Mouse (Mus musculus): ENCODE data around the gene Etv6. TPM values are rescaled to one million over a fixed set of nuclear protein-coding genes. Genes with fewer than 3 reads are reported as not detected.
A peak's percentile ranks its signal among the peaks of the same experiment; 100 is the strongest.

Etv6 gene
- polyA plus RNA-seq, 1 experiment from 2014 or later, result 20.0 TPM

GRCm38 (mm10) chr6:134122945-134123344 lies 87.4 kb downstream of the Etv6 start:
- Histone ChIP-seq H3K4me1 (ENCODE audit: control insufficient read depth, insufficient read depth, low read length) (peaks cover 7% of the 10 kb centered on the region; the same call in 1 of the 2 replicates), H3K27ac (replicated peaks; ENCODE audit: low read depth, low read length) (no peak overlapping the region), H3K9me3 (ENCODE audit: control insufficient read depth, low read length) (no peaks in the 10 kb centered on the region), H3K36me3 (ENCODE audit: control insufficient read depth, insufficient read depth, low read length) (no peaks in the 10 kb centered on the region), H3K4me3 (ENCODE audit: low read depth, low read length) (no peak overlapping the region), H3K4me2 (ENCODE audit: low read depth, severe bottlenecking) (no peak overlapping the region), H3K27me3 (ENCODE audit: control insufficient read depth, insufficient read depth, low read length) (no peaks in the 10 kb centered on the region), H3K9ac (ENCODE audit: low read length) (no peak overlapping the region)
- 92% methylated on average over 5 of the region's 5 CpGs for WGBS
- no peak for DNase-seq (ENCODE audit: low spot score)
- no peak for ATAC-seq (ENCODE audit: insufficient number of reproducible peaks, low FRiP score, low TSS enrichment, low read depth)

DNA sequence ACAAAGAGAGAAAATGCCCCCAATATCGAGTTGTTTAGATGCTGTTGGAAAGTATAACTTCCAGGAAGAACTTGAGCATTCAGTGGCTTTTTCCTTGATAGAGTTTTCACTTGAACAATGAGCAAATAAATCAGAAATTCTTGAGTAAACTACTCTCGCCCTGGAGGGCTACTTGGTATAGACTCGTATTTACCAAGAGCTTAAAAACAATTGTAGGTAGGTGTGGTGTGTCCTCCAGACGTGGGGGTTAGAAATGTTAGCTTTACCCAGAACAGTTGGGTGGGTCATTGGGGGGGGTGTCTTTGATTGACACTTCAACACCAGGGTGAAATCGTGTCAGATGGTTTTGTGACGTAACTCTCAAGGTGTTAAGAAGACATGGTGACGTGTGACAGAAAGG lies 88.0 kb downstream of the Etv6 start:
- ATAC-seq (ENCODE audit: insufficient number of reproducible peaks, low FRiP score, low TSS enrichment, low read depth), result no peak
- no peak overlapping the region for H3K9ac ChIP-seq (ENCODE audit: low read length)
- H3K4me2 ChIP-seq (ENCODE audit: low read depth, severe bottlenecking), result no peak overlapping the region
- H3K27ac ChIP-seq (replicated peaks; ENCODE audit: low read depth, low read length), result no peak overlapping the region
- WGBS, result 86% methylated on average over 7 of the region's 7 CpGs
- H3K4me1 ChIP-seq (ENCODE audit: control insufficient read depth, insufficient read depth, low read length), result peaks cover 8% of the 10 kb centered on the region; the same call in 1 of the 2 replicates
- no peaks in the 10 kb centered on the region for H3K36me3 ChIP-seq (ENCODE audit: control insufficient read depth, insufficient read depth, low read length)
- H3K27me3 ChIP-seq (ENCODE audit: control insufficient read depth, insufficient read depth, low read length), result no peaks in the 10 kb centered on the region
- no peak overlapping the region for H3K4me3 ChIP-seq (ENCODE audit: low read depth, low read length)
- no peak for DNase-seq (ENCODE audit: low spot score)
- H3K9me3 ChIP-seq (ENCODE audit: control insufficient read depth, low read length), result no peaks in the 10 kb centered on the region

GRCm38 (mm10) chr6:134124256-134124655 lies 88.8 kb downstream of the Etv6 start:
- Histone ChIP-seq H3K36me3 (ENCODE audit: control insufficient read depth, insufficient read depth, low read length) (peaks cover 1% of the 10 kb centered on the region; the same call in 1 of the 2 replicates), H3K27ac (replicated peaks; ENCODE audit: low read depth, low read length) (no peak overlapping the region), H3K27me3 (ENCODE audit: control insufficient read depth, insufficient read depth, low read length) (no peaks in the 10 kb centered on the region), H3K9me3 (ENCODE audit: control insufficient read depth, low read length) (peaks cover under 1% of the 10 kb centered on the region; the same call in 1 of the 2 replicates), H3K4me1 (ENCODE audit: control insufficient read depth, insufficient read depth, low read length) (peaks cover 4% of the 10 kb centered on the region; the same call in 1 of the 2 replicates), H3K9ac (ENCODE audit: low read length) (no peak overlapping the region), H3K4me3 (ENCODE audit: low read depth, low read length) (no peak overlapping the region), H3K4me2 (ENCODE audit: low read depth, severe bottlenecking) (no peak overlapping the region)
- WGBS, result 91% methylated on average over 10 of the region's 10 CpGs
- no peak for ATAC-seq (ENCODE audit: insufficient number of reproducible peaks, low FRiP score, low TSS enrichment, low read depth)
- no peak for DNase-seq (ENCODE audit: low spot score)

DNA sequence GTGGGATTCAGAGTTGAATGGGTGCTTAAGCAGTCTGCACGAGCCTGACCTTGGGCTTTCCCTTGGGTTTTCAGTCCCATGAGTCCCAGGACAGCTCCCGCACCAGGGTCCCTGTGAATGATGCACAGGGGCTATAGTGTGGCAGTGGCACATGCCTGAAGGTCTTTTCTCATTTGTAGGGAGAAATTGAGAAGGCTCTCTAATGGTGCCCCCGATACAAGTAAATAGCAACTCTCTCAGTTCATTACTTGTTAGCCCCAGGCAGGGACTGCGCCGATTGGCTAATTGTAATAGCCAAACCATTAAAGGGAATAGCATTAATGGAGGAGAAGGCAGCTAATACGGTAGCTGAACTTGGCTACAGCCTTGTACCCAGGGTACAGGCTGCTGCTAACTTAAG lies 92.5 kb downstream of the Etv6 start:
- Histone ChIP-seq H3K4me1 (ENCODE audit: control insufficient read depth, insufficient read depth, low read length) (0 out of 2 replicates have a peak, but pooled peaks cover 2% of the 10 kb centered on the region), H3K27ac (replicated peaks; ENCODE audit: low read depth, low read length) (no peak overlapping the region), H3K4me3 (ENCODE audit: low read depth, low read length) (no peak overlapping the region), H3K36me3 (ENCODE audit: control insufficient read depth, insufficient read depth, low read length) (peaks cover 3% of the 10 kb centered on the region; the same call in 1 of the 2 replicates), H3K4me2 (ENCODE audit: low read depth, severe bottlenecking) (no peak overlapping the region), H3K9me3 (ENCODE audit: control insufficient read depth, low read length) (peaks cover 3% of the 10 kb centered on the region; the same call in 1 of the 2 replicates), H3K27me3 (ENCODE audit: control insufficient read depth, insufficient read depth, low read length) (no peaks in the 10 kb centered on the region), H3K9ac (ENCODE audit: low read length) (no peak overlapping the region)
- 53% methylated on average over 6 of the region's 6 CpGs for WGBS
- no peak for ATAC-seq (ENCODE audit: insufficient number of reproducible peaks, low FRiP score, low TSS enrichment, low read depth)
- peak; percentile 33 for DNase-seq (ENCODE audit: low spot score)

GRCm38 (mm10) chr6:134128594-134128993 lies 93.1 kb downstream of the Etv6 start:
- ATAC-seq (ENCODE audit: insufficient number of reproducible peaks, low FRiP score, low TSS enrichment, low read depth) (no peak), DNase-seq (ENCODE audit: low spot score) (no peak)
- Histone ChIP-seq H3K36me3 (ENCODE audit: control insufficient read depth, insufficient read depth, low read length) (peaks cover 3% of the 10 kb centered on the region; the same call in 1 of the 2 replicates), H3K27me3 (ENCODE audit: control insufficient read depth, insufficient read depth, low read length) (no peaks in the 10 kb centered on the region), H3K27ac (replicated peaks; ENCODE audit: low read depth, low read length) (no peak overlapping the region; the same call in 1 of the 2 replicates), H3K4me2 (ENCODE audit: low read depth, severe bottlenecking) (no peak overlapping the region), H3K9ac (ENCODE audit: low read length) (no peak overlapping the region), H3K9me3 (ENCODE audit: control insufficient read depth, low read length) (peaks cover 3% of the 10 kb centered on the region; the same call in 1 of the 2 replicates), H3K4me3 (ENCODE audit: low read depth, low read length) (no peak overlapping the region), H3K4me1 (ENCODE audit: control insufficient read depth, insufficient read depth, low read length) (0 out of 2 replicates have a peak, but pooled peaks cover 2% of the 10 kb centered on the region)
- WGBS, result 75% methylated on average over 13 of the region's 13 CpGs

DNA sequence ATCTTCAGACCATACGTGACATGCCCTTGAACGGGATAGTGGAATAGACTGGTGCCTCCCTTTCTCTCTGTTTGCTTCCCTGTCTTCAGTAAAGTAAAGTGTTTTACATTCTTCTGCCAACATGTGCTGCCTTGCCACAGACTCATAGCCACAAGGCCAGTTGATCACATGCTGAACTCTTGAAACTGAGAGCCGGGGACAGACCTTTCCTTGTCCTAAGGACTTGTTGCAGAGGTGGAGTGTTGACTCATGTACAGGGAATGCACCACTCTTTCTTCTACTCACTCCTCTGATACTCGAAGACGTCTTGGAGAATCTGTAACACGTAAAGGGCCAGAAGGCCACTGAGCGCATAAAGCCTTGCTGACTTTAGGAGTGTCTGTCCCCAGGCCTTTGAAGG lies 94.3 kb downstream of the Etv6 start:
- WGBS, result 96% methylated on average over 7 of the region's 7 CpGs
- H3K9ac ChIP-seq (ENCODE audit: low read length), result no peak overlapping the region
- H3K9me3 ChIP-seq (ENCODE audit: control insufficient read depth, low read length), result peaks cover 3% of the 10 kb centered on the region; the same call in 1 of the 2 replicates
- H3K27me3 ChIP-seq (ENCODE audit: control insufficient read depth, insufficient read depth, low read length), result no peaks in the 10 kb centered on the region
- 0 out of 2 replicates have a peak, but pooled peaks cover 2% of the 10 kb centered on the region for H3K4me1 ChIP-seq (ENCODE audit: control insufficient read depth, insufficient read depth, low read length)
- ATAC-seq (ENCODE audit: insufficient number of reproducible peaks, low FRiP score, low TSS enrichment, low read depth), result no peak
- H3K4me2 ChIP-seq (ENCODE audit: low read depth, severe bottlenecking), result no peak overlapping the region
- H3K27ac ChIP-seq (replicated peaks; ENCODE audit: low read depth, low read length), result no peak overlapping the region
- H3K36me3 ChIP-seq (ENCODE audit: control insufficient read depth, insufficient read depth, low read length), result peaks cover 3% of the 10 kb centered on the region; the same call in 1 of the 2 replicates
- DNase-seq (ENCODE audit: low spot score), result no peak
- H3K4me3 ChIP-seq (ENCODE audit: low read depth, low read length), result no peak overlapping the region

DNA sequence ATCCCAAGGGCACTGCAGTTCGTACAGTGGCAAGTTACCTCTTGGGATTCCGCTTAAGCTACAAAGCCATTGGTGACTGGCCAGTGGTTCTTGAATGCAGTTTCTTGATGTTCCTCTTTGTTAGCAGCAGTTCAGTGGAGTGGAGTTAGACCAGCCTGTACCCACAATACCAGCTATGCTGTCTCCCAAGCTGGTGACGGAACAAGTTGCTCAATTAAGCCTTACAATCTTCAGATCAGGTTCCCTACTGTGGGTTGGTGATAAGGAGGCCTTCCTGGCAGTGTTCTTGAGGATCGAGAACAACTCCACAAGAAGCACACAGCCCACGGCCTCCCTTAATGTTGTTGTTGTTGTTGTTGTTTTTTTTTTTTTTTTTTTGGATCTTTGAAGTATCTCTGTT lies 95.3 kb downstream of the Etv6 start:
- 95% methylated on average over 5 of the region's 5 CpGs for WGBS
- no peak for ATAC-seq (ENCODE audit: insufficient number of reproducible peaks, low FRiP score, low TSS enrichment, low read depth)

GRCm38 (mm10) chr6:134131601-134132000 lies 96.1 kb downstream of the Etv6 start:
- WGBS, result 96% methylated on average over 2 of the region's 2 CpGs
- ATAC-seq (ENCODE audit: insufficient number of reproducible peaks, low FRiP score, low TSS enrichment, low read depth), result no peak

More for the DNA sequence above, 95.3 kb downstream of the Etv6 start:
- H3K27ac ChIP-seq (replicated peaks; ENCODE audit: low read depth, low read length), result no peak overlapping the region
- no peak overlapping the region for H3K4me3 ChIP-seq (ENCODE audit: low read depth, low read length)
- no peak overlapping the region for H3K4me2 ChIP-seq (ENCODE audit: low read depth, severe bottlenecking)
- no peaks in the 10 kb centered on the region for H3K27me3 ChIP-seq (ENCODE audit: control insufficient read depth, insufficient read depth, low read length)
- H3K36me3 ChIP-seq (ENCODE audit: control insufficient read depth, insufficient read depth, low read length), result peaks cover 3% of the 10 kb centered on the region
- no peak for DNase-seq (ENCODE audit: low spot score)
- H3K4me1 ChIP-seq (ENCODE audit: control insufficient read depth, insufficient read depth, low read length), result 0 out of 2 replicates have a peak, but pooled peaks cover 2% of the 10 kb centered on the region
- H3K9me3 ChIP-seq (ENCODE audit: control insufficient read depth, low read length), result peaks cover 3% of the 10 kb centered on the region; the same call in 1 of the 2 replicates
- H3K9ac ChIP-seq (ENCODE audit: low read length), result no peak overlapping the region

More at GRCm38 (mm10) chr6:134131601-134132000, 96.1 kb downstream of the Etv6 start:
- DNase-seq (ENCODE audit: low spot score), result no peak
- Histone ChIP-seq H3K9me3 (ENCODE audit: control insufficient read depth, low read length) (peaks cover 3% of the 10 kb centered on the region; the same call in 1 of the 2 replicates), H3K36me3 (ENCODE audit: control insufficient read depth, insufficient read depth, low read length) (peaks cover 3% of the 10 kb centered on the region), H3K4me1 (ENCODE audit: control insufficient read depth, insufficient read depth, low read length) (0 out of 2 replicates have a peak, but pooled peaks cover 2% of the 10 kb centered on the region), H3K4me2 (ENCODE audit: low read depth, severe bottlenecking) (no peak overlapping the region), H3K27me3 (ENCODE audit: control insufficient read depth, insufficient read depth, low read length) (no peaks in the 10 kb centered on the region), H3K27ac (replicated peaks; ENCODE audit: low read depth, low read length) (no peak overlapping the region), H3K9ac (ENCODE audit: low read length) (no peak overlapping the region), H3K4me3 (ENCODE audit: low read depth, low read length) (no peak overlapping the region)
